Mouse (Mus musculus): ENCODE measurements around the gene Thrb.

DNA sequence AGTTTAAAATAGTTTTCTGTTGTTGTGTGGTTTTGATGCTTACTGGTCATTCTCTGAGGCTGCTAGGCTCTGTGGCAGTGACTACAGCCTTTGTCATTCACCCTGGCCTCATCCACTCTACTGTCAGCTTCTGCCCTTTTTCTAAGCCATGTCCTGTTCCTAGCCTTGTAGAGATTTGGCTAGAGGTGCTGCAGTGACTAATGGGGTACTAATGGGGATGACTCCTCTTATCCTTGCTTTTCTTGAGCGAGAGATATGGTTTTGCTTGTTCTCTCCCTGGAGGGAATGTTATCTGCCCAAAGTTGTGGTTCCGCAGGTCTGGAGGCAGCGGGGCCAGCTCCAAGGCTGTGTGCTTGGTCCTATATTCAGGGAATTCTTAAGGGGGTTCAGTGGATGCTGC is 15.2 kb downstream of the Thrb start:
- no peak for TF ChIP-seq GATA1 (IDR thresholded peaks at IDR 0.05; ENCODE audit: low read length)
- TF ChIP-seq TAL1 (IDR thresholded peaks at IDR 0.05; ENCODE audit: low read length) = no peak
